Mouse (Mus musculus) stomach, postnatal 0 days (tissue): Measurements from ENCODE around the gene Uvrag. TPM values are rescaled to one million over a fixed set of nuclear protein-coding genes. Genes with fewer than 3 reads are reported as not detected.

Experiments
- ATAC-seq: fragments of 200-750 bp; cut with Nextera tagmentation; 2 replicates; pipeline ENCODE4 v1.8.0; 2017; ENCODE audit not compliant: low FRiP score, low TSS enrichment
- DNase-seq: peaks from one replicate; pipeline ENCODE4 v3.0.0-alpha.2; 2016; ENCODE audit warnings: low spot score
- H3K27ac ChIP-seq: fragments of 300-500 bp; sonication (generic); replicated peaks from 2 replicates; pipeline ENCODE4 v1.5.1; 2014; ENCODE audit warnings: mild to moderate bottlenecking, control low read depth
- H3K27me3 ChIP-seq: fragments of 300-500 bp; sonication (generic); 2 replicates; pipeline ENCODE4 v1.6.1; 2014; ENCODE audit warnings: low read length; ENCODE audit not compliant: control insufficient read depth, insufficient read depth
- H3K36me3 ChIP-seq: fragments of 300-500 bp; sonication (generic); 2 replicates; pipeline ENCODE4 v1.6.1; 2014; ENCODE audit warnings: low read length, mixed read lengths; ENCODE audit not compliant: control insufficient read depth, insufficient read depth
- H3K4me1 ChIP-seq: fragments of 300-500 bp; sonication (generic); replicated peaks from 2 replicates; pipeline ENCODE4 v1.6.1; 2014; ENCODE audit warnings: antibody characterized with exemption; ENCODE audit not compliant: control insufficient read depth, insufficient read depth
- H3K4me2 ChIP-seq: fragments of 300-500 bp; sonication (generic); replicated peaks from 2 replicates; pipeline ENCODE4 v1.6.1; 2014; ENCODE audit warnings: low read depth, mild to moderate bottlenecking, control low read depth, moderate library complexity
- H3K4me3 ChIP-seq: fragments of 300-500 bp; sonication (generic); 2 replicates; pipeline ENCODE4 v1.5.1; 2014; ENCODE audit warnings: low read depth, low read length, control low read depth
- H3K9ac ChIP-seq: fragments of 300-500 bp; sonication (generic); 2 replicates; pipeline ENCODE4 v1.6.1; 2014; ENCODE audit warnings: mild to moderate bottlenecking, low read length, control low read depth, mixed read lengths
- H3K9me3 ChIP-seq: fragments of 300-500 bp; sonication (generic); 2 replicates; pipeline ENCODE4 v1.6.1; 2016; ENCODE audit warnings: low read length; ENCODE audit not compliant: control insufficient read depth
- CTCF ChIP-seq: IDR thresholded peaks from 2 replicates; pipeline ENCODE4 v1.5.1; 2016; ENCODE audit warnings: antibody characterized with exemption, low read depth, mild to moderate bottlenecking, moderate library complexity
- EP300 ChIP-seq: optimal IDR thresholded peaks from 2 replicates; pipeline ENCODE3; 2016; ENCODE audit warnings: antibody characterized with exemption
- WGBS: fragments of 180-500 bp; shearing (Covaris S2); extraction: QIAGEN DNeasy Blood & Tissue Kit; methylation state at CpG from one replicate; pipeline ENCODE4 v1.1.7; 2014; 5-methylcytosine and 5-hydroxymethylcytosine counted together
- polyA plus RNA-seq: library from polyadenylated mRNA; unstranded; fragments of >200 nt; fragmentation: Nextera tagmentation; extraction: Ambion mirVana; gene quantifications from 2 replicates; pipeline ENCODE4 v1.2.1, GENCODE M21; 2015

The Uvrag gene
- polyA plus RNA-seq, 1 experiment from 2014 or later: 9.8 TPM

DNA sequence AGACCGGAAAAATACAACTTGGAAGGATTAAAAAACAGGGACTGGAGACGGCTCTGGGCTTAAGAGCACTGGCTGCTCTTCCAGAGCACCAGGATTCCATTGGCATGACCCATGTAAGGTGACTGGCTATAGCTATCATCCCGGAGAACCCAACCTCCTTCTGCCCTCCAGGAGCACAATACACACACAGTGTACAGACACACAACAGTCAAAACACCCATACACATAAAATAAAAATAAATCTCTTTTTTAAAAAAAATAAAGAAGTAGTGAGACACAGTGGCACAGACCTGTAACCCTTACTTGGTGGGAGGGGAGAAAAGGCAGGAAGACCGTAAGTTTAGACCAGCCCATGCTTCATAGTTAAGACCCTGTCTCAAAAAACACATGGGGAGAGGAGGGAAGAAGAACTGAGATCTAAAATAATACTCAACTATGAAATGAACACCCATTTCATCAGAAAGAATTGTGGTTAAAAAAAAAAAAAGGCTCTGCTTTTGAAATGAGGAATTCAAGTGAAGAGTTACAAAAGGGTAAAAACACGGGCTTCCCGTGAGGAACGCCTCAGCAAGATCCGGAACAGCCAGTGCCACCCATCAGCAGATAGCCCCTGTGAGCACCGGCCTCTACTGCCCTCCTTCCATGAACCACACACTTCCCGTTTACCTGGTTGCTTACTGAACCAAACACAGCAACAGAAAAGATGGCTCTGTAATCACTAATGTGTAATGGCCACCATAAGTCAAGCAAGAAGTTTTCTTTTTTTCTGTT lies 52.2 kb downstream of the Uvrag start:
- no peak overlapping the region for H3K4me2 ChIP-seq
- H3K4me1 ChIP-seq: peaks cover 2% of the 10 kb centered on the region; the same call in 1 of the 2 replicates
- H3K36me3 ChIP-seq: peaks cover 3% of the 10 kb centered on the region; the same call in 1 of the 2 replicates
- no peaks in the 10 kb centered on the region for H3K9me3 ChIP-seq
- no peaks in the 10 kb centered on the region for H3K27me3 ChIP-seq
- ATAC-seq: no peak
- H3K9ac ChIP-seq: no peak overlapping the region
- DNase-seq: no peak
- 90% methylated on average over 10 of the region's 10 CpGs for WGBS
- no peak overlapping the region for H3K4me3 ChIP-seq
- H3K27ac ChIP-seq: no peak overlapping the region
- TF ChIP-seq EP300 (no peak), CTCF (no peak)

DNA sequence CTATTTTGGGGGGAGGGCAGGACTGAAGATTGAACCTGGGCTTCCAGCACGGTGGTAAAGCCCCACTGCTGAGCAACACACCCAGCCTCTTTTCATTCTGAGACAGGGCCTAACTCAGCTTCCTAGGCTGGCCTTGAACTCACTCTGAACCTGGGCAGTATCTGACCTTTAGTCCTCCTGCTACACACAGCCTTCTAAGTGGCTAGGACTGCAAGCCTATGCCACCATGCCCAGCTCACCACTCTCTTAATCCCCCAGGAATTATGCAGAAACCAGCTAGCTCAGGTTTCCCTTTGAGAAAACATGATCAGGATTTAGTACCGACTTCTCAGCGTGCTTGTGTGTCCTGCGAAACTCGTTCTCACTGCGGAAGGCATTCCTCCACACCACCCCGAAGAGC lies 53.4 kb downstream of the Uvrag start:
- TF ChIP-seq EP300 (no peak), CTCF (no peak)
- ATAC-seq (no peak), DNase-seq (no peak)
- 62% methylated on average over 7 of the region's 7 CpGs for WGBS
- Histone ChIP-seq H3K4me3 (no peak overlapping the region), H3K9ac (no peak overlapping the region), H3K27ac (no peak overlapping the region), H3K27me3 (no peaks in the 10 kb centered on the region), H3K36me3 (peaks cover 3% of the 10 kb centered on the region; the same call in 1 of the 2 replicates), H3K9me3 (no peaks in the 10 kb centered on the region), H3K4me1 (peaks cover 2% of the 10 kb centered on the region; the same call in 1 of the 2 replicates), H3K4me2 (no peak overlapping the region)

DNA sequence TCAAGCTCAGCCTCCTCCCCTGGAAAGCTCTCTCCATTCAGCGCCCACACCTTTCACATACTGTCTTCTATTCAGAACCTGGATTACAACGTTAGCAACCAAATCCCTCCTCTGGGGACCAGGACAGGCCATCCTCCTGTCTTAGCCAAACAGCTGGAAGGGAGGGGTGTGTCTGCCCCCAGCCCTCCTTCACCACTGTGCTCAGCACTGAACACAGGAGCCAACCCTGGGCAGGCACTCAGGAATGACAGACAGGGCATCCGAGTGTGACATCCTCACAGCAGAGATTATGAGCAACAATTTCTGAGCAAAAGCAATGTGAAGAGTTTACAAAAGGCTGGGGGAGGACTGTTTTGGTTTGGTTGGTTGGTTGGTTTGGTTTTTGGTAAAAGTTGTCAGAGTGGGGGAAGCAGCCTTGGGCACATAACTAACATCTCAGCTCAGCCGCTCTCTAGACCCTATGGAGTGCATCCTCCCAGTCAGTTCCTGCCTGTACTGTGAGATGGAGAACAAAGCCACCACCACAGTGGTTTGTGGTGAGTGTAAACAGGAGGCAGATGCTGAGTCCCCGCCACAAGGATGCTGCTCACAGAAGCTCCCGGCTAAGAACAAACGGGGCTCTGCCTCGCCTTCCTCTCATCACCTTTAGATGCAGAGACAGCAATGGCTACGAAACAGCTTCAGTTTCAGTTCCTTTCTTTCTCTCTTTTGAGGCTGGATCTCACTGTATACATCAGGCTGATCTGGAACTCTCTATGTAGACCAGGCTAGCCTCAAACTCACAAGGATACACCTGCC lies 54.1 kb downstream of the Uvrag start:
- H3K27me3 ChIP-seq: no peaks in the 10 kb centered on the region

DNA sequence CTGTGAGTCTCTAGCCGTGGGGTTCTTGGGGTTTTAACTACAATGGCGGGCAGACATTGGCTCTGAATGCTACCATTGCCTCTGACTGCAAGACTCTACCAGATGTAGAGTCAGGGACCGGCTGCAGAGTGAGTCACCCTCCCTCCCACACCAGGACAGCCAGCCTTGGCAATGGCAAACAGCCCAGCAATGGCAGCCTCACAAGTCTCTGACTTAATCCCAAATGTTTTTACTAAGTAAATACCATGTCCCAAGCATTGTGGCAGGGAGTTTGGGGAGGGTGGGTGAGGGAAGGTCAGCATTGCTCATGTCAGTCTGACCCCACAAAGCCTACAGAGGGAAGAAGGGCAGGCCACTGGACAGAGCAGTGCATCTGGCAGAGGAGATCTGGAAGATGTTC lies 55.7 kb downstream of the Uvrag start:
- no peaks in the 10 kb centered on the region for H3K9me3 ChIP-seq
- no peak overlapping the region for H3K9ac ChIP-seq
- peaks cover 3% of the 10 kb centered on the region; the same call in 1 of the 2 replicates for H3K36me3 ChIP-seq
- no peaks in the 10 kb centered on the region for H3K27me3 ChIP-seq
- H3K4me2 ChIP-seq: no peak overlapping the region
- peaks cover 2% of the 10 kb centered on the region; the same call in 1 of the 2 replicates for H3K4me1 ChIP-seq
- no peak overlapping the region for H3K4me3 ChIP-seq
- TF ChIP-seq EP300 (no peak), CTCF (no peak)
- no peak overlapping the region for H3K27ac ChIP-seq
- 43% methylated on average over 3 of the region's 3 CpGs for WGBS
- peak; percentile 78 for ATAC-seq
- peak; percentile 32 for DNase-seq

More for the DNA sequence above, 54.1 kb downstream of the Uvrag start:
- ATAC-seq (0 out of 2 replicates have a peak, but pooled peaks have one; percentile 21), DNase-seq (no peak)
- Histone ChIP-seq H3K9ac (no peak overlapping the region), H3K4me2 (no peak overlapping the region), H3K27ac (no peak overlapping the region), H3K4me3 (no peak overlapping the region), H3K4me1 (peaks cover 2% of the 10 kb centered on the region; the same call in 1 of the 2 replicates), H3K36me3 (peaks cover 3% of the 10 kb centered on the region; the same call in 1 of the 2 replicates), H3K9me3 (no peaks in the 10 kb centered on the region)
- no peak for TF ChIP-seq EP300
- WGBS: 80% methylated on average over 9 of the region's 9 CpGs

DNA sequence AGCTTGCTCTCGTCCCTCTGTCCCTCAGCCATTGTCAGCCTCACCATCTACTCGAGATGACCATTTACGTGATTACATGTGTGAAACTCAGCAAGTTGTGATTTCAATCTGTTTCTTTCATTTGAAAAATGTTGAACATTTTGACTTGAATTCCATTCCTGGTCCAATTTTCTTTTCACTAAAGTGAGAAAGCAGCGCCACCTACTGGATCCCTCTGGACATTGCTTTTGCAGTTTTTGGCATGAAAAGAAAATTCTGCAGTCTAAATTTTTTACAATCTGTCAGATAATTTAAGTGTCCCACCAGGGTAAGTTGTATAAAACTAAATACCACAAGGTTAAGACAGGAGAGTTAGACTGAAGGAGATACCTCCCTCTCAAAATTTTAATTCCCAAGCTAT lies 61.4 kb downstream of the Uvrag start:
- ATAC-seq: no peak
- H3K36me3 ChIP-seq: no peaks in the 10 kb centered on the region
- TF ChIP-seq EP300 (no peak), CTCF (peak; percentile 88)
- no peak overlapping the region for H3K4me2 ChIP-seq
- H3K4me3 ChIP-seq: no peak overlapping the region
- H3K27ac ChIP-seq: no peak overlapping the region
- H3K9ac ChIP-seq: no peak overlapping the region
- H3K4me1 ChIP-seq: no peaks in the 10 kb centered on the region
- H3K27me3 ChIP-seq: no peaks in the 10 kb centered on the region
- peak; percentile 48 for DNase-seq
- 28% methylated on average over 4 of the region's 4 CpGs for WGBS
- no peaks in the 10 kb centered on the region for H3K9me3 ChIP-seq

DNA sequence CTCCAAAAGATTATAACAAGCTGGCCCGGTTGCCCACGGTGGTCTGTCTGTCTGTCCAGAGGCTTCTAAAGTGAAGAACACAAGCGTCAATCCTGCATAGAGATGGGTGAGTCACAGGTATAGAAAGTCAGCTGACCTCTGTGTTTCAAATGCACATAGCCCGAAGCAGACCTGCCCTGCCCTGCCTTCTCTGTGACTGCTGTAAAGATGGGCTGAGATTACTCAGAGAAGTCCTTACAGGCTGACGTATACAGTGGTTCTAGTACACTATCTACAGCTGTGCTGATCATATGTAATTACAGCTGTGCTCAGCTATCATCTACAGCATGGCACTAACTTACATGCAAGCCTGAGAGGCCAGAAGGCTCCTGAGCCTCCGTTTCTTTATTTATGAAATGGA lies 62.1 kb downstream of the Uvrag start:
- Histone ChIP-seq H3K27me3 (no peaks in the 10 kb centered on the region), H3K27ac (no peak overlapping the region), H3K9me3 (no peaks in the 10 kb centered on the region), H3K36me3 (no peaks in the 10 kb centered on the region), H3K4me1 (no peaks in the 10 kb centered on the region), H3K9ac (no peak overlapping the region), H3K4me2 (no peak overlapping the region), H3K4me3 (no peak overlapping the region)
- ATAC-seq (peak; percentile 53), DNase-seq (no peak)
- TF ChIP-seq CTCF: no peak
- no peak for TF ChIP-seq EP300
- 80% methylated on average over 6 of the region's 6 CpGs for WGBS
